Mouse (Mus musculus) liver, embryonic 14.5 days (tissue): ENCODE measurements around the gene Ift80. TPM values are rescaled to one million over a fixed set of nuclear protein-coding genes. Genes with fewer than 3 reads are reported as not detected.

Source experiments
- ATAC-seq: fragments of 200-750 bp; cut with Nextera tagmentation; 2 replicates; pipeline ENCODE4 v1.8.0; 2017; ENCODE audit warnings: moderate number of reproducible peaks, mild to moderate bottlenecking, moderate library complexity; ENCODE audit not compliant: insufficient read depth
- DNase-seq, 3 experiments: peaks; one replicate each; pipeline ENCODE4 v3.0.0-alpha.2; 2012 to 2013; ENCODE audit warnings: low read depth in 3 of 3, low spot score in 3 of 3
- H3K27ac ChIP-seq: fragments of 300-500 bp; sonication (generic); 2 replicates; pipeline ENCODE4 v1.5.1; 2014; ENCODE audit warnings: moderate library complexity, mild to moderate bottlenecking, control low read depth, inconsistent platforms
- H3K27me3 ChIP-seq: fragments of 300-500 bp; sonication (generic); 2 replicates; pipeline ENCODE4 v1.6.1; 2014; ENCODE audit warnings: mild to moderate bottlenecking, low read length, moderate library complexity; ENCODE audit not compliant: control insufficient read depth, insufficient read depth
- H3K36me3 ChIP-seq: fragments of 300-500 bp; sonication (generic); replicated peaks from 2 replicates; pipeline ENCODE4 v1.6.1; 2014; ENCODE audit warnings: low read depth; ENCODE audit not compliant: control insufficient read depth, insufficient read depth
- H3K4me1 ChIP-seq, 2 experiments: fragments of 200-500 bp in 1 of 2; fragments of 300-500 bp in 1 of 2; sonication (generic) in 1 of 2; replicated peaks; 2 replicates each; pipeline ENCODE4 v1.6.1; 2012 to 2014; ENCODE audit warnings: antibody characterized with exemption in 1 of 2, inconsistent platforms in 1 of 2, low read length in 1 of 2; ENCODE audit not compliant: control insufficient read depth in 2 of 2, insufficient read depth in 2 of 2
- H3K4me2 ChIP-seq: fragments of 300-500 bp; sonication (generic); 2 replicates; pipeline ENCODE4 v1.6.1; 2014; ENCODE audit warnings: low read depth, mild to moderate bottlenecking, control low read depth, moderate library complexity
- H3K4me3 ChIP-seq, 2 experiments: fragments of 200-500 bp in 1 of 2; fragments of 300-500 bp in 1 of 2; sonication (generic) in 1 of 2; 2 replicates each; pipeline ENCODE4 v1.5.1; 2012 to 2014; ENCODE audit warnings: low read depth in 2 of 2, low read length in 2 of 2, mild to moderate bottlenecking in 2 of 2, control low read depth in 1 of 2, inconsistent platforms in 1 of 2, moderate library complexity in 1 of 2; ENCODE audit not compliant: insufficient read depth in 1 of 2
- H3K9ac ChIP-seq: fragments of 300-500 bp; sonication (generic); replicated peaks from 2 replicates; pipeline ENCODE4 v1.6.1; 2014; ENCODE audit warnings: mild to moderate bottlenecking, control low read depth, moderate library complexity
- H3K9me3 ChIP-seq: fragments of 300-500 bp; sonication (generic); 2 replicates; pipeline ENCODE4 v1.6.1; 2016; ENCODE audit warnings: low read length, mixed read lengths; ENCODE audit not compliant: control insufficient read depth
- CTCF ChIP-seq: IDR thresholded peaks from 2 replicates; pipeline ENCODE4 v1.5.1; 2016; ENCODE audit warnings: antibody characterized with exemption, low read depth, control low read depth
- EP300 ChIP-seq: IDR thresholded peaks from 2 replicates; pipeline ENCODE4 v1.6.1; 2016; ENCODE audit warnings: antibody characterized with exemption, low read depth
- WGBS: fragments of 180-500 bp; shearing (Covaris S2); extraction: QIAGEN DNeasy Blood & Tissue Kit; methylation state at CpG from one replicate; pipeline ENCODE4 v1.1.7; 2014; ENCODE audit not compliant: insufficient replicate concordance; 5-methylcytosine and 5-hydroxymethylcytosine counted together
- polyA plus RNA-seq, 2 experiments: library from polyadenylated mRNA; depleted of rRNA in 1 of 2; stranded (reverse) in 1 of 2; unstranded in 1 of 2; fragments of >200 nt; fragmentation: Nextera tagmentation in 1 of 2; extraction: Ambion mirVana in 1 of 2; gene quantifications; 2 replicates each; pipeline versions ENCODE4 v1.2.1 to v1.2.3; 2012 to 2014

Gene Ift80
- polyA plus RNA-seq, 2 experiments = 6.2 to 7.8 TPM

GRCm38 (mm10) chr3:68975533-68976490, 28.6 kb downstream of the Ift80 start:
- Histone ChIP-seq H3K27me3 (no peaks in the 10 kb centered on the region), H3K4me3 (no peak overlapping the region), H3K36me3 (no peaks in the 10 kb centered on the region; the same call in 1 of the 2 replicates), H3K9ac (peak overlapping the region; percentile 57), H3K4me2 (peak overlapping the region; percentile 54), H3K4me1 (peaks cover 23 to 37% of the 10 kb centered on the region in 2 experiments), H3K27ac (peak overlapping the region; percentile 78), H3K9me3 (no peaks in the 10 kb centered on the region)
- TF ChIP-seq EP300 = peak; percentile 22
- TF ChIP-seq CTCF = no peak
- DNase-seq = peak in 2 of 3 experiments; percentile 11 to 27
- 14% methylated on average over 9 of the region's 9 CpGs for WGBS
- peak; percentile 91 for ATAC-seq

GRCm38 (mm10) chr3:68974639-68975532, 29.5 kb downstream of the Ift80 start:
- DNase-seq (no peak), ATAC-seq (no peak)
- peak overlapping the region; percentile 78 for H3K27ac ChIP-seq
- H3K4me1 ChIP-seq = peaks cover 23 to 35% of the 10 kb centered on the region in 2 experiments
- H3K9me3 ChIP-seq = no peaks in the 10 kb centered on the region
- TF ChIP-seq CTCF (no peak), EP300 (no peak)
- H3K27me3 ChIP-seq = no peaks in the 10 kb centered on the region
- peak overlapping the region; percentile 54 for H3K4me2 ChIP-seq
- WGBS = 70% methylated on average over 8 of the region's 8 CpGs
- no peak overlapping the region for H3K4me3 ChIP-seq
- H3K9ac ChIP-seq = peak overlapping the region; percentile 24; the same call in 1 of the 2 replicates
- no peaks in the 10 kb centered on the region; the same call in 1 of the 2 replicates for H3K36me3 ChIP-seq

- WGBS = 68% methylated on average over 1 of the region's 1 CpGs
- ATAC-seq = no peak
These were observed 30.8 kb downstream of the Ift80 start for GRCm38 (mm10) chr3:68973574-68973973.

GRCm38 (mm10) chr3:68969091-68969590, 35.2 kb downstream of the Ift80 start:
- no peak for DNase-seq
- Histone ChIP-seq H3K4me1 (peaks cover 0 to 3% of the 10 kb centered on the region in 2 experiments; a peak in 2 of 4 replicates), H3K27me3 (no peaks in the 10 kb centered on the region), H3K9me3 (no peaks in the 10 kb centered on the region), H3K9ac (no peak overlapping the region), H3K4me3 (no peak overlapping the region), H3K36me3 (peaks cover 15% of the 10 kb centered on the region), H3K4me2 (no peak overlapping the region), H3K27ac (no peak overlapping the region)
- no peak for ATAC-seq
- TF ChIP-seq EP300 (no peak), CTCF (no peak)
- 76% methylated on average over 3 of the region's 3 CpGs for WGBS

More at GRCm38 (mm10) chr3:68973574-68973973, 30.8 kb downstream of the Ift80 start:
- Histone ChIP-seq H3K27me3 (no peaks in the 10 kb centered on the region), H3K9me3 (no peaks in the 10 kb centered on the region), H3K27ac (no peak overlapping the region), H3K36me3 (no peaks in the 10 kb centered on the region; the same call in 1 of the 2 replicates), H3K4me2 (no peak overlapping the region), H3K4me1 (peaks cover 18 to 26% of the 10 kb centered on the region in 2 experiments), H3K9ac (no peak overlapping the region), H3K4me3 (no peak overlapping the region)
- DNase-seq = no peak
- TF ChIP-seq CTCF = no peak
- TF ChIP-seq EP300 = no peak
